Mouse (Mus musculus): Measurements from ENCODE around the gene Olfr298.

The Olfr298 gene

GRCm38 (mm10) chr7:86492384-86492783 is at the start of gene Olfr298:
TSS of gene Olfr298 (minus strand) at chr7:86492484.
- no peak for DNase-seq

- DNase-seq = no peak
Observed at GRCm38 (mm10) chr7:86519668-86520067, 27.4 kb upstream of the Olfr298 start, which contains the start of gene Olfr297. TSS of gene Olfr297 (plus strand) at chr7:86519968.

GRCm38 (mm10) chr7:86459621-86460020 is 32.7 kb downstream of the Olfr298 start, which contains the start of gene Olfr299:
TSS of gene Olfr299 (plus strand) at chr7:86459921.
- no peak for DNase-seq
